Mouse (Mus musculus) frontal cortex, postnatal 10 days (tissue): ENCODE data around the gene Gemin5.
"Not testable (repeated sequence)": the region's sequence is repeated elsewhere in the genome, so short reads cannot be mapped to it uniquely, and the experiment has no call there.

Source experiments
- DNase-seq, 2 experiments: peaks; one replicate each; pipeline ENCODE4 v3.0.0; 2022; ENCODE audit warnings: low spot score in 2 of 2, mixed read lengths in 1 of 2

Gemin5 gene

GRCm38 (mm10) chr11:58116560-58116959, 51.8 kb downstream of the Gemin5 start:
- DNase-seq, result no peak

- no peak for DNase-seq
Observed at GRCm38 (mm10) chr11:58107664-58108337, 60.5 kb downstream of the Gemin5 start.

- DNase-seq, result no peak
Observed at GRCm38 (mm10) chr11:58107009-58107408, 61.3 kb downstream of the Gemin5 start.

- peak in 1 of 2 experiments; percentile 54 for DNase-seq
Observed at GRCm38 (mm10) chr11:58104351-58104791, 64.0 kb downstream of the Gemin5 start.

- DNase-seq, result peak; percentile 98 to 99
Observed at GRCm38 (mm10) chr11:58103697-58104306, 64.5 kb downstream of the Gemin5 start, which contains the start of gene Cnot8. Gene Cnot8 (plus strand): TSS chr11:58104153.

- DNase-seq, result peak in 1 of 2 experiments; percentile 28
Observed at GRCm38 (mm10) chr11:58103344-58103653, 65.0 kb downstream of the Gemin5 start.

GRCm38 (mm10) chr11:58102581-58103343, 65.6 kb downstream of the Gemin5 start:
- DNase-seq, result no peak

GRCm38 (mm10) chr11:58102146-58102545, 66.2 kb downstream of the Gemin5 start:
- DNase-seq, result no peak

- no peak for DNase-seq
Observed at GRCm38 (mm10) chr11:58101194-58101720, 67.1 kb downstream of the Gemin5 start.

- DNase-seq, result no peak
Observed at GRCm38 (mm10) chr11:58100006-58100405, 68.3 kb downstream of the Gemin5 start.

GRCm38 (mm10) chr11:58098366-58098720, 70.0 kb downstream of the Gemin5 start:
- not testable (repeated sequence) for DNase-seq

- DNase-seq, result no peak
Observed at GRCm38 (mm10) chr11:58097621-58098365, 70.5 kb downstream of the Gemin5 start.

GRCm38 (mm10) chr11:58096821-58097620, 71.3 kb downstream of the Gemin5 start:
- DNase-seq, result no peak

- DNase-seq, result no peak
Observed at GRCm38 (mm10) chr11:58096160-58096559, 72.2 kb downstream of the Gemin5 start.

GRCm38 (mm10) chr11:58095561-58095960, 72.8 kb downstream of the Gemin5 start:
- DNase-seq, result no peak

- no peak for DNase-seq
Observed at GRCm38 (mm10) chr11:58094766-58095165, 73.6 kb downstream of the Gemin5 start.

GRCm38 (mm10) chr11:58093021-58093528, 75.3 kb downstream of the Gemin5 start, which contains the start of gene Gm12248:
Gene Gm12248 (minus strand): TSS chr11:58093134.
- no peak for DNase-seq

- no peak for DNase-seq
Observed at GRCm38 (mm10) chr11:58092541-58092940, 75.8 kb downstream of the Gemin5 start.

GRCm38 (mm10) chr11:58081716-58082115, 86.6 kb downstream of the Gemin5 start:
- DNase-seq, result no peak

GRCm38 (mm10) chr11:58077270-58077669, 91.1 kb downstream of the Gemin5 start:
- DNase-seq, result no peak

- DNase-seq, result no peak
Observed at GRCm38 (mm10) chr11:58072978-58073377, 95.4 kb downstream of the Gemin5 start.
